ENCODE assay signal across 9 mouse cellular contexts in genomic region chr1:136175183-136175582, GRCm38 (mm10). TPM values are rescaled to one million over a fixed set of nuclear protein-coding genes. Genes with fewer than 3 reads are reported as not detected.
DNase-seq lines count a peak whose midpoint lies in the region; ATAC-seq and TF ChIP-seq lines count a peak whose summit lies in the region.
"Had no signal": no experiment of that assay in that cellular context is flagged by ENCODE, and none has a peak within 500 bp of the region (broad histone marks: within the 10 kb centered on the region; RNA-seq: fewer than 3 reads in every experiment).

No protein-coding gene starts in this region.

- no peaks in the 10 kb centered on the region for H3K9me3 ChIP-seq in hindbrain, embryonic 10.5 days
- H3K9me3 ChIP-seq in hindbrain, embryonic 16.5 days (ENCODE audit: control insufficient read depth, low read length) = no peaks in the 10 kb centered on the region
- no peaks in the 10 kb centered on the region for H3K9me3 ChIP-seq in embryonic facial prominence, embryonic 11.5 days (replicated peaks; ENCODE audit: control insufficient read depth, low read length)
- H3K9me3 ChIP-seq: megakaryocyte, embryonic 14.5 days had no signal

- no peak overlapping the region for H3K4me2 ChIP-seq in hindbrain, embryonic 16.5 days (ENCODE audit: low read length)
- H3K4me2 ChIP-seq in embryonic facial prominence, embryonic 11.5 days (ENCODE audit: low read depth, low read length) = no peak overlapping the region

- no peak overlapping the region for H3K9ac ChIP-seq in hindbrain, embryonic 16.5 days (ENCODE audit: low read depth, low read length)
- H3K9ac ChIP-seq in embryonic facial prominence, embryonic 11.5 days (replicated peaks; ENCODE audit: low read length) = no peak overlapping the region
- no peak overlapping the region for H3K9ac ChIP-seq in liver, adult 2 months (ENCODE audit: low read depth, low read length)

- H3K27me3 ChIP-seq in hindbrain, embryonic 10.5 days (ENCODE audit: insufficient read depth, poor library complexity, severe bottlenecking) = no peaks in the 10 kb centered on the region
- H3K27me3 ChIP-seq in hindbrain, embryonic 16.5 days (replicated peaks; ENCODE audit: control insufficient read depth, insufficient read depth, low read length) = no peaks in the 10 kb centered on the region
- no peaks in the 10 kb centered on the region for H3K27me3 ChIP-seq in embryonic facial prominence, embryonic 11.5 days (ENCODE audit: control insufficient read depth, insufficient read depth, low read length)
- H3K27me3 ChIP-seq in liver, adult 2 months (ENCODE audit: control insufficient read depth, insufficient read depth, low read length) = no peaks in the 10 kb centered on the region
- H3K27me3 ChIP-seq: megakaryocyte, embryonic 14.5 days had no signal

- H3K27ac ChIP-seq in hindbrain, embryonic 10.5 days = peak overlapping the region; percentile 70; the same call in 1 of the 2 replicates
- no peak overlapping the region; the same call in 1 of the 2 replicates for H3K27ac ChIP-seq in hindbrain, embryonic 16.5 days (ENCODE audit: low read depth, low read length)
- H3K27ac ChIP-seq in embryonic facial prominence, embryonic 11.5 days (replicated peaks; ENCODE audit: low read depth, low read length) = no peak overlapping the region
- no peak overlapping the region for H3K27ac ChIP-seq in liver, adult 2 months (replicated peaks; ENCODE audit: insufficient read depth, low read depth, low read length)

- no peak overlapping the region for H3K4me3 ChIP-seq in hindbrain, embryonic 10.5 days
- no peak overlapping the region for H3K4me3 ChIP-seq in hindbrain, embryonic 16.5 days (ENCODE audit: low read length)
- H3K4me3 ChIP-seq in embryonic facial prominence, embryonic 11.5 days (ENCODE audit: low read depth, low read length) = no peak overlapping the region
- no peak overlapping the region for H3K4me3 ChIP-seq in liver, adult 2 months (ENCODE audit: insufficient read depth, low read depth, low read length)
- H3K4me3 ChIP-seq: megakaryocyte, embryonic 14.5 days had no signal

- no peak; the same call in 1 of the 2 replicates for ATAC-seq in hindbrain, embryonic 16.5 days
- peak; percentile 19 for ATAC-seq in activated CD4-positive, CD25-positive, alpha-beta regulatory T cell, adult 4 months
- no peak for ATAC-seq in embryonic facial prominence, embryonic 11.5 days (replicated peaks; ENCODE audit: insufficient number of reproducible peaks, low FRiP score, low TSS enrichment, low read depth)

- no peaks in the 10 kb centered on the region for H3K79me2 ChIP-seq in liver, adult 2 months (ENCODE audit: control insufficient read depth, insufficient read depth, low read length)

- WGBS in hindbrain, embryonic 10.5 days = 31% methylated on average over 6 of the region's 6 CpGs
- 36% methylated on average over 6 of the region's 6 CpGs for WGBS in hindbrain, embryonic 16.5 days
- 29% methylated on average over 6 of the region's 6 CpGs for WGBS in embryonic facial prominence, embryonic 11.5 days
- 37% methylated on average over 6 of the region's 6 CpGs for WGBS in liver, adult 2 months

- peaks cover 77% of the 10 kb centered on the region for H3K36me3 ChIP-seq in hindbrain, embryonic 10.5 days
- peaks cover 41% of the 10 kb centered on the region for H3K36me3 ChIP-seq in hindbrain, embryonic 16.5 days (ENCODE audit: control insufficient read depth, insufficient read depth, low read length)
- H3K36me3 ChIP-seq in embryonic facial prominence, embryonic 11.5 days (replicated peaks; ENCODE audit: control insufficient read depth, insufficient read depth, low read depth, low read length) = no peaks in the 10 kb centered on the region
- H3K36me3 ChIP-seq in liver, adult 2 months (ENCODE audit: control insufficient read depth, insufficient read depth, low read length) = no peaks in the 10 kb centered on the region

- TF ChIP-seq POLR2A in liver, adult 2 months (IDR thresholded peaks at IDR 0.05; ENCODE audit: extremely low read depth, insufficient read depth, low read length) = no peak

- H3K4me1 ChIP-seq in hindbrain, embryonic 10.5 days (replicated peaks) = peaks cover 39% of the 10 kb centered on the region
- peaks cover 10% of the 10 kb centered on the region for H3K4me1 ChIP-seq in hindbrain, embryonic 16.5 days (ENCODE audit: control insufficient read depth, insufficient read depth, low read depth, low read length)
- H3K4me1 ChIP-seq in embryonic facial prominence, embryonic 11.5 days (ENCODE audit: control insufficient read depth, insufficient read depth, low read length) = no peaks in the 10 kb centered on the region; the same call in 1 of the 2 replicates
- H3K4me1 ChIP-seq in liver, adult 2 months (ENCODE audit: control insufficient read depth, insufficient read depth, low read length) = no peaks in the 10 kb centered on the region

- DNase-seq in hindbrain, embryonic 10.5 days (ENCODE audit: low spot score) = peak; percentile 55
- peak; percentile 79 for DNase-seq in CD4-positive, CD25-positive, alpha-beta regulatory T cell, adult 2 months (ENCODE audit: low read depth, low spot score)
- DNase-seq in embryonic facial prominence, embryonic 11.5 days (ENCODE audit: low spot score) = peak; percentile 60
- DNase-seq in liver, adult 2 months (ENCODE audit: extremely low read depth, low read depth, low spot score) = peak; percentile 10
- DNase-seq in retina, adult 2 months (ENCODE audit: low read depth, low spot score) = peak; percentile 40
- DNase-seq in urinary bladder, postnatal 25 days (ENCODE audit: low spot score) = no peak

- TF ChIP-seq CTCF in liver, adult 2 months (IDR thresholded peaks at IDR 0.05; ENCODE audit: low read depth, low read length) = peak; percentile 79

RNA-seq across cellular contexts. Expression of gene Mroh3, which starts 37.4 kb away (rescaled TPM):
- polyA plus RNA-seq in hindbrain, embryonic 10.5 days (2016; fragmentation: Nextera tagmentation; extraction: Ambion mirVana) = 0.40 and 0.47 TPM in 2 replicates
- polyA plus RNA-seq in hindbrain, embryonic 16.5 days (2015; fragmentation: Nextera tagmentation; extraction: Ambion mirVana) = not detected in 2 replicates
- not detected for polyA plus RNA-seq in activated CD4-positive, CD25-positive, alpha-beta regulatory T cell, adult 4 months (2017; shearing (Covaris generic))
- 0.54 TPM in 1 of 2 replicates, not detected in the other for polyA plus RNA-seq in embryonic facial prominence, embryonic 11.5 days (2014; fragmentation: Nextera tagmentation; extraction: Ambion mirVana)
- not detected in 2 replicates for total RNA-seq in liver, adult 2 months (2014; rRNA removed)
- not detected in 2 replicates for polyA plus RNA-seq in liver, adult 2 months (2012; rRNA removed)

RNA-seq across cellular contexts. Expression of gene Kif21b, which starts 44.0 kb away (rescaled TPM):
- polyA plus RNA-seq in hindbrain, embryonic 10.5 days (2016; fragmentation: Nextera tagmentation; extraction: Ambion mirVana) = 6.6 and 15.5 TPM in 2 replicates
- 43.6 and 44.3 TPM in 2 replicates for polyA plus RNA-seq in hindbrain, embryonic 16.5 days (2015; fragmentation: Nextera tagmentation; extraction: Ambion mirVana)
- polyA plus RNA-seq in activated CD4-positive, CD25-positive, alpha-beta regulatory T cell, adult 4 months (2017; shearing (Covaris generic)) = 10 to 100 TPM; 26.6 to 31.2 TPM
- 6.9 and 8.0 TPM in 2 replicates for polyA plus RNA-seq in embryonic facial prominence, embryonic 11.5 days (2014; fragmentation: Nextera tagmentation; extraction: Ambion mirVana)
- 0.74 and 0.94 TPM in 2 replicates for total RNA-seq in liver, adult 2 months (2014; rRNA removed)
- 0.82 and 1.5 TPM in 2 replicates for polyA plus RNA-seq in liver, adult 2 months (2012; rRNA removed)

RNA-seq across cellular contexts. Expression of gene Inava, which starts 58.9 kb away (rescaled TPM):
- 19.8 and 25.6 TPM in 2 replicates for polyA plus RNA-seq in hindbrain, embryonic 10.5 days (2016; fragmentation: Nextera tagmentation; extraction: Ambion mirVana)
- polyA plus RNA-seq in hindbrain, embryonic 16.5 days (2015; fragmentation: Nextera tagmentation; extraction: Ambion mirVana) = 2.6 TPM in 2 replicates
- polyA plus RNA-seq in activated CD4-positive, CD25-positive, alpha-beta regulatory T cell, adult 4 months (2017; shearing (Covaris generic)) = not detected
- polyA plus RNA-seq in embryonic facial prominence, embryonic 11.5 days (2014; fragmentation: Nextera tagmentation; extraction: Ambion mirVana) = 15.7 and 20.4 TPM in 2 replicates
- total RNA-seq in liver, adult 2 months (2014; rRNA removed) = 0.07 TPM in 1 of 2 replicates, not detected in the other
- 0.07 and 0.10 TPM in 2 replicates for polyA plus RNA-seq in liver, adult 2 months (2012; rRNA removed)
